Mouse (Mus musculus): ENCODE measurements around the gene Sh3gl2.
A peak's percentile ranks its signal among the peaks of the same experiment; 100 is the strongest.

The Sh3gl2 gene

GRCm38 (mm10) chr4:85420429-85420828 lies 215.5 kb downstream of the Sh3gl2 start:
- DNase-seq: no peak

- no peak for DNase-seq
Observed at GRCm38 (mm10) chr4:85426211-85426610, 221.3 kb downstream of the Sh3gl2 start.

- DNase-seq: no peak
Observed at GRCm38 (mm10) chr4:85432786-85433185, 227.9 kb downstream of the Sh3gl2 start.

GRCm38 (mm10) chr4:85434734-85435133 lies 229.8 kb downstream of the Sh3gl2 start:
- DNase-seq: no peak

- no peak for DNase-seq
Observed at GRCm38 (mm10) chr4:85438813-85439212, 233.9 kb downstream of the Sh3gl2 start.

- DNase-seq: no peak
Observed at GRCm38 (mm10) chr4:85483586-85483985, 278.7 kb downstream of the Sh3gl2 start.

- DNase-seq: no peak
Observed at GRCm38 (mm10) chr4:85486316-85486946, 281.5 kb downstream of the Sh3gl2 start.

GRCm38 (mm10) chr4:85505718-85506117 lies 300.8 kb downstream of the Sh3gl2 start:
- no peak for DNase-seq

- no peak for DNase-seq
Observed at GRCm38 (mm10) chr4:85506976-85507375, 302.1 kb downstream of the Sh3gl2 start.

GRCm38 (mm10) chr4:85507491-85507890 lies 302.6 kb downstream of the Sh3gl2 start:
- DNase-seq: no peak

GRCm38 (mm10) chr4:85513288-85513687 lies 308.4 kb downstream of the Sh3gl2 start:
- DNase-seq: peak; percentile 17

GRCm38 (mm10) chr4:85513792-85514191 lies 308.9 kb downstream of the Sh3gl2 start, which contains the start of gene Adamtsl1:
Gene Adamtsl1 (plus strand): TSS chr4:85514172.
- DNase-seq: no peak

- peak; percentile 39 for DNase-seq
Observed at GRCm38 (mm10) chr4:85514205-85514681, 309.3 kb downstream of the Sh3gl2 start.

GRCm38 (mm10) chr4:85526966-85527566 lies 322.1 kb downstream of the Sh3gl2 start:
- no peak for DNase-seq

- DNase-seq: no peak
Observed at GRCm38 (mm10) chr4:85529852-85530251, 324.9 kb downstream of the Sh3gl2 start.

- no peak for DNase-seq
Observed at GRCm38 (mm10) chr4:85539677-85540076, 334.8 kb downstream of the Sh3gl2 start.

- DNase-seq: no peak
Observed at GRCm38 (mm10) chr4:85543221-85543620, 338.3 kb downstream of the Sh3gl2 start.

GRCm38 (mm10) chr4:85554696-85555095 lies 349.8 kb downstream of the Sh3gl2 start:
- DNase-seq: no peak

- DNase-seq: no peak
Observed at GRCm38 (mm10) chr4:85559753-85560152, 354.8 kb downstream of the Sh3gl2 start.

GRCm38 (mm10) chr4:85585426-85585825 lies 380.5 kb downstream of the Sh3gl2 start:
- no peak for DNase-seq

- no peak for DNase-seq
Observed at GRCm38 (mm10) chr4:85588928-85589327, 384.0 kb downstream of the Sh3gl2 start.

- no peak for DNase-seq
Observed at GRCm38 (mm10) chr4:85591037-85591436, 386.1 kb downstream of the Sh3gl2 start.

- no peak for DNase-seq
Observed at GRCm38 (mm10) chr4:85594159-85594558, 389.2 kb downstream of the Sh3gl2 start.

- no peak for DNase-seq
Observed at GRCm38 (mm10) chr4:85613331-85613730, 408.4 kb downstream of the Sh3gl2 start.

GRCm38 (mm10) chr4:85618746-85619145 lies 413.8 kb downstream of the Sh3gl2 start:
- no peak for DNase-seq

Measured in liver (tissue).